Mouse (Mus musculus): ENCODE measurements around the gene Cdc25b. TPM values are rescaled to one million over a fixed set of nuclear protein-coding genes. Genes with fewer than 3 reads are reported as not detected.

Gene Cdc25b
- polyA plus RNA-seq, 1 experiment from 2014 or later, result 51.8 TPM

DNA sequence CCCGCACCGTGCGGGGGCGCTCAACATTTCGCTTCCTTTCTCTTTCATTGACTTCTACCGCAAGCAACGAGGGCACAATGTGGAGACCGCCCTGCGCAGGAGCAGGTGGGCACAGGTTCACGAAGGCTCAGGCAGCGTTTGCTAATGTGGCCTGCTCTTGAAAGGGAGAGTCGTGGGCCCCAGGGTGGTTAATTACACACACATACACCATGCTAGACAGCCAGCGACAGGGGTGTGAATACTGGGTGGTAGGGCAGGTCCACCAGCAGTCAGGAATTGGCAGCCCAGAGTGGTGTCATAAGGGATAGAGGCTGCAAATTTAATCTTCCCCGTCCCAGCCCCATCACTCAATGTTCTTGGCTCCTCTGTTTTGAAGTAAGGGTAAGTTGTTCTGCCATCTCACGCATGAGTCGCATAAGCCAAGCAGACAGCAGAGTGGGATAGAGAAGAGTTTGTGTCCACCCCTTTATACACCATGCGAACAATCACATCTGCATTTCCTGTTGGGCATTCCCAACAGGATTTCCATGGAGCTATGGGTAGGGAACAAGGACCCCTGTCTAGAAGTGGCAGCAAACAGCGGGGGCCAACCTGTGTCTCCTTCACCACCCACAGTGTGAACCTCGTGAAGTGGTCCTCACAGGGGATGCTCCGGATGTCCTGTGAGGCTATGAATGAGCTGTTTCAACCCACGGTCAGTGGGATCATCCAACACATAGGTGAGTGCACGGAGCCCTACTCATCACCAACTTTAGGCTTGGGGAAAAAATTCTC lies 43.6 kb upstream of the Cdc25b start:
- peaks cover 57% of the 10 kb centered on the region for H3K36me3 ChIP-seq (ENCODE audit: control insufficient read depth, insufficient read depth, low read length)
- no peaks in the 10 kb centered on the region; the same call in 1 of the 2 replicates for H3K4me1 ChIP-seq (replicated peaks; ENCODE audit: control insufficient read depth, insufficient read depth, low read length)
- H3K9me3 ChIP-seq (ENCODE audit: control insufficient read depth, low read length), result no peaks in the 10 kb centered on the region
- H3K27ac ChIP-seq (ENCODE audit: low read depth), result no peak overlapping the region
- no peak overlapping the region for H3K4me2 ChIP-seq (ENCODE audit: low read length)
- 70% methylated on average over 22 of the region's 22 CpGs for WGBS
- DNase-seq (ENCODE audit: low spot score) (no peak), ATAC-seq (replicated peaks; ENCODE audit: low FRiP score, low TSS enrichment, low read depth) (no peak)
- H3K27me3 ChIP-seq (replicated peaks; ENCODE audit: control insufficient read depth, insufficient read depth, low read length), result no peaks in the 10 kb centered on the region
- H3K4me3 ChIP-seq (ENCODE audit: low read depth, low read length), result no peak overlapping the region
- H3K9ac ChIP-seq (ENCODE audit: low read length), result no peak overlapping the region

DNA sequence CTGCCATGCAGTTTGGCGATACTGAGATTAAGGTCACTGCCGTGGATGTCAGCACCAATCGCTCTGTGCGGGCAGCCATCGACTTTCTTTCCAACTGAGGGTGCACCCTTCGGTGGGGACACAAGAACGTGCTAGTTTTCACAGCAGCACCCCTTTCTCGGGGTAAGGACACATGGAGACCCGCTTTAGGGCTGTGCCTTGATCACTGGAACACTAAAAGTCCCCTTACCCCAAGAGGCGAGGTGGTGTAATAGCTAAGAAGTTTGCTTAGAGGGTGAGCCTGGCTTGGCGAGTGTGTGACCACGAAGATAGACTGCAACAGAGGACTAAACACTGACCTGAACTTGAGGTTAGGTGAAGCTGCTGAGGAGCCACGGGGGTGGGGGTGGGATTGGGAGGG lies 41.6 kb upstream of the Cdc25b start:
- Histone ChIP-seq H3K27ac (ENCODE audit: low read depth) (no peak overlapping the region), H3K4me1 (replicated peaks; ENCODE audit: control insufficient read depth, insufficient read depth, low read length) (no peaks in the 10 kb centered on the region; the same call in 1 of the 2 replicates), H3K36me3 (ENCODE audit: control insufficient read depth, insufficient read depth, low read length) (peaks cover 69% of the 10 kb centered on the region), H3K9me3 (ENCODE audit: control insufficient read depth, low read length) (no peaks in the 10 kb centered on the region), H3K4me3 (ENCODE audit: low read depth, low read length) (no peak overlapping the region), H3K27me3 (replicated peaks; ENCODE audit: control insufficient read depth, insufficient read depth, low read length) (no peaks in the 10 kb centered on the region), H3K4me2 (ENCODE audit: low read length) (no peak overlapping the region), H3K9ac (ENCODE audit: low read length) (no peak overlapping the region)
- DNase-seq (ENCODE audit: low spot score), result no peak
- 59% methylated on average over 13 of the region's 13 CpGs for WGBS
- ATAC-seq (replicated peaks; ENCODE audit: low FRiP score, low TSS enrichment, low read depth), result no peak

DNA sequence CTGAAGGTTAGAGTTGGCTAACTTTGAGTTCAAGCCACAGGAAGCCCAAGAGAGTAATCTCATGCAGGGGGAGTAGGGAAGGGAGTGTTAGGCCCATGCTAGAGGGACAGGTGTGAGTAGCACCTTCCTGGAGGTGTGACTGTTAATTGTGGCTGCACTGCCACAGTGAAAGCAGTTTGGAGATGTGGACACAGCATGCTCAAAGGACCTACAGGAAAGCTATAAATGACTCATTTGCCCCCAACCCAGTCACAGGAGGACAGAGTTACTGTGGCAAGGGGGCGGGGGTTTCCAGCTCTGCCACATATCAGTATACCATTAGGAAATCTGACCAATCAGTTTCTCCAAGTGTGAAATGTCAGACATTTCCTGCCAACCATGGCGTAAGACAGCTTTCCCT lies 41.2 kb upstream of the Cdc25b start:
- ATAC-seq (replicated peaks; ENCODE audit: low FRiP score, low TSS enrichment, low read depth) (no peak), DNase-seq (ENCODE audit: low spot score) (no peak)
- no peak overlapping the region for H3K27ac ChIP-seq (ENCODE audit: low read depth)
- H3K4me2 ChIP-seq (ENCODE audit: low read length), result no peak overlapping the region
- WGBS, result 89% methylated on average over 2 of the region's 2 CpGs
- H3K9me3 ChIP-seq (ENCODE audit: control insufficient read depth, low read length), result no peaks in the 10 kb centered on the region
- no peaks in the 10 kb centered on the region for H3K27me3 ChIP-seq (replicated peaks; ENCODE audit: control insufficient read depth, insufficient read depth, low read length)
- H3K9ac ChIP-seq (ENCODE audit: low read length), result no peak overlapping the region
- H3K4me1 ChIP-seq (replicated peaks; ENCODE audit: control insufficient read depth, insufficient read depth, low read length), result no peaks in the 10 kb centered on the region; the same call in 1 of the 2 replicates
- H3K4me3 ChIP-seq (ENCODE audit: low read depth, low read length), result no peak overlapping the region
- H3K36me3 ChIP-seq (ENCODE audit: control insufficient read depth, insufficient read depth, low read length), result peaks cover 69% of the 10 kb centered on the region

DNA sequence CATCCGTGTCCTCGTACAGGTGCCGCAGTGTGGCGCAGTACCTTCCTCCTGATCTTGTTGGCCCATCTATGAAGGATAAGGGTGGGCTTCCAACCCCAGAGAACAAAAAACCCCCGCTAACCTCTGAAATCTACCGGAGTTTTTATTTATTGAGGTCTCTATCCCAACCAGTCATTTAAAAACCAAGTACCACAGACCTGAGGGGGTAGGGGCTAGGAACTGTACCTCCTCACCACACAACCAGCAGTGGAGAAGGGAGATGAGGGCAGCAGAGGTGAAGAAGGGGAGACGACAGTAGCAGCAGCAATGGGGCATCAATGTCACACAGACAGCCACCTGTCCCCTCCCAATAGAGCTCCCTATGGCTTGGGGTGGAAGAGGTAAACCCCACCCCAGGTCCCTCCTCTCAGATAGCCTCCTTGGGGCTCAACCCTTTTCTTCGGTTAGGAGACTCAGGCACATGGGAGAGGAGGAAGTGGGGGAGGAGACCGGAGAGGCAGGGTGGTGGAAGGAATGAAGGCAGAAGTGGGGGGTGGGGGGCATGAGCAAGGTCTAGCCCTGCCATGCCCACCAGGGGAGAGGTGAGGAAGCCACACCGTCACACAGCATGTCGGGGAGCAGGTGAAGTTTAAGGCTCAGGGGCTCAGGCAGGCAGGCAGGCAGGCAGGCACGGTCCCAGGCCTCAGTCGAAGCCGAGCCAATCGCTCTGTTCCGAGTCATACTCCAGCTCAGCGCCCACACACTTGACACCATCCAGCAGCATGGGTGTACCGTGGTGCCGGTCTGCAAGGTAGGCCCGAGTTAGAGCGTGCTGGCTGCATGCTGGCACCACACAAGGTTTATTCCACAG lies 40.3 kb upstream of the Cdc25b start:
- H3K4me2 ChIP-seq (ENCODE audit: low read length), result no peak overlapping the region
- H3K4me1 ChIP-seq (replicated peaks; ENCODE audit: control insufficient read depth, insufficient read depth, low read length), result no peaks in the 10 kb centered on the region; the same call in 1 of the 2 replicates
- H3K9ac ChIP-seq (ENCODE audit: low read length), result no peak overlapping the region
- no peaks in the 10 kb centered on the region for H3K27me3 ChIP-seq (replicated peaks; ENCODE audit: control insufficient read depth, insufficient read depth, low read length)
- ATAC-seq (replicated peaks; ENCODE audit: low FRiP score, low TSS enrichment, low read depth), result no peak
- no peak overlapping the region for H3K27ac ChIP-seq (ENCODE audit: low read depth)
- no peak overlapping the region for H3K4me3 ChIP-seq (ENCODE audit: low read depth, low read length)
- no peaks in the 10 kb centered on the region for H3K9me3 ChIP-seq (ENCODE audit: control insufficient read depth, low read length)
- peaks cover 69% of the 10 kb centered on the region for H3K36me3 ChIP-seq (ENCODE audit: control insufficient read depth, insufficient read depth, low read length)
- DNase-seq (ENCODE audit: low spot score), result no peak
- 84% methylated on average over 21 of the region's 21 CpGs for WGBS

DNA sequence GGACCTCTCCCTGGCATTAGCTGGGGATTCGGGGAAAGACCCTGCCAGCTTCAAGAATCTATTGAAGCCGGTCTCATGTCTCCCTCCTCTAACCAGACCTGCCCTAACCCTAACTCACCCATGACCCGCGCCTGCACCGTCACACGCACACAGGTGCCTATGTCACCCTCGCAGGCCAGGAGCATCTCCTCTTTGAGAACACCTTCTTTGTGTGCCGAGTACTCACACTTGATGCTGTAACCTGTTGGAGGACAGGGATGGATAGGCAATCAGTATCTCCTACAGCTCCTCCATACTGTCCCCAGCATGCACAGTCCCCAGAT lies 39.7 kb upstream of the Cdc25b start:
- no peak for DNase-seq (ENCODE audit: low spot score)
- Histone ChIP-seq H3K9ac (ENCODE audit: low read length) (no peak overlapping the region), H3K4me2 (ENCODE audit: low read length) (no peak overlapping the region), H3K27me3 (replicated peaks; ENCODE audit: control insufficient read depth, insufficient read depth, low read length) (no peaks in the 10 kb centered on the region), H3K4me1 (replicated peaks; ENCODE audit: control insufficient read depth, insufficient read depth, low read length) (no peaks in the 10 kb centered on the region; the same call in 1 of the 2 replicates), H3K36me3 (ENCODE audit: control insufficient read depth, insufficient read depth, low read length) (peaks cover 73% of the 10 kb centered on the region), H3K9me3 (ENCODE audit: control insufficient read depth, low read length) (no peaks in the 10 kb centered on the region), H3K27ac (ENCODE audit: low read depth) (no peak overlapping the region), H3K4me3 (ENCODE audit: low read depth, low read length) (no peak overlapping the region)
- 94% methylated on average over 8 of the region's 8 CpGs for WGBS
- no peak for ATAC-seq (replicated peaks; ENCODE audit: low FRiP score, low TSS enrichment, low read depth)

DNA sequence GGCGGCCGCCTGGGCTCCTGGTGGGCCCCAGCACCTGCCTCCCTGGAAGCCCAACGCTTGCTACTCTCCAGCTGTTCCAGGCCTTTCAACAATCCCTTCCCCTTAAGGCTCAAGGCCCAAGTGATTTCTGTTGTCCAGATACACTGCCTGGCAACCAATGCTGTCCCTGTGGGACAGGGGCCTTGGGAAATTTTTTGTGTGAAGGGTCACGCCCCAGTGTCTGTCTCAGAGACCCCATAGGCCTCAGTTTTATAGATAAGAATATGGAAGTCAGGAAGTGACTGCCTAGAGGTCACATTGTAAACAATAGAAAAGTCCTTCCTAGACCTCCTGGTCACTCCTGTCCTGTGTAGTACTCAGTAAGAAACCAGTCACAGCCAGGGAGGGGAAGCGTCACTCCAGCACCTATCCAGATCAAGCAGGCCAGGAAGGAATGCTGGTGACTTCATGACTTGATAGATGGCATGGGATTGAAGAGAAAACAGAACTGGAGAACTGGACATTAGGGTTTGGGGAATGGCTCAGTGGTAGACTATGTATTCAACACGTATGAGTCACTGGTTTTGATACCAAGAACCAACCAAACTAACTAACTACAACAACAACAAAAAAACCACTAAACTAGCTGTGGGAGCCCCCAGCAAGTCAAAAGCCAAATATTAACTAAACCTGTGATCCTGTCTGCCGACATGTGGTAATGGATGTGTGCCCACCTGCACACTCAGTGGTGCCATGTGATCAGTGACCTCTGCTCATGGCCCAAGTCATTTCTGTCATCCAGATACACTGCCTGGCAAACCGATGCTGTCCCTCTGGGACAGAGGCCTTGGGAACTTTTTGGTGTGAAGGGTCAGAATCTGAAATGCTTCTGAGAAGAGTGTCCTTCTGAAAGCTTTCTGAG lies 38.1 kb upstream of the Cdc25b start:
- H3K36me3 ChIP-seq (ENCODE audit: control insufficient read depth, insufficient read depth, low read length), result peaks cover 77% of the 10 kb centered on the region
- H3K4me2 ChIP-seq (ENCODE audit: low read length), result no peak overlapping the region
- WGBS, result 84% methylated on average over 8 of the region's 8 CpGs

DNA sequence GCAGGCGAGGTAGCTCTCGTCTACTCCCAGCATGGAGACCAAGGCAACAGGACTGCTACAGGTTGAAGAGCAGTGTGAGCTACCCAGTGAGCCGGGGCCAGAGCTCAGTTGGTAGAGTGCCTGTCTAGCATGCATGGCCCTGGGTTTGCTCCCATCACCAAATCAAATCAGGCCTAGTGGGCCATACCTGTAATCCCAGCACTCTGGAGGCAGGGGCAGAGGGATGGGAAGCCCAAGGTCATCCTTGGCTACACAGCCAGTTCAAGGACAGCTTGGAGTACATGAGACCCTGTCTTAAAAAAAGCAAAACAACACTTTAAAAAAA lies 37.5 kb upstream of the Cdc25b start:
- ATAC-seq (replicated peaks; ENCODE audit: low FRiP score, low TSS enrichment, low read depth), result no peak
- H3K27ac ChIP-seq (ENCODE audit: low read depth), result no peak overlapping the region
- no peak for DNase-seq (ENCODE audit: low spot score)
- no peak overlapping the region for H3K9ac ChIP-seq (ENCODE audit: low read length)
- WGBS, result 94% methylated on average over 3 of the region's 3 CpGs
- H3K27me3 ChIP-seq (replicated peaks; ENCODE audit: control insufficient read depth, insufficient read depth, low read length), result no peaks in the 10 kb centered on the region
- no peaks in the 10 kb centered on the region for H3K9me3 ChIP-seq (ENCODE audit: control insufficient read depth, low read length)
- H3K36me3 ChIP-seq (ENCODE audit: control insufficient read depth, insufficient read depth, low read length), result peaks cover 75% of the 10 kb centered on the region
- H3K4me1 ChIP-seq (replicated peaks; ENCODE audit: control insufficient read depth, insufficient read depth, low read length), result no peaks in the 10 kb centered on the region
- H3K4me3 ChIP-seq (ENCODE audit: low read depth, low read length), result no peak overlapping the region
- no peak overlapping the region for H3K4me2 ChIP-seq (ENCODE audit: low read length)

More for the DNA sequence above, 38.1 kb upstream of the Cdc25b start:
- no peak for ATAC-seq (replicated peaks; ENCODE audit: low FRiP score, low TSS enrichment, low read depth)
- Histone ChIP-seq H3K9ac (ENCODE audit: low read length) (no peak overlapping the region), H3K9me3 (ENCODE audit: control insufficient read depth, low read length) (no peaks in the 10 kb centered on the region), H3K4me3 (ENCODE audit: low read depth, low read length) (no peak overlapping the region), H3K27me3 (replicated peaks; ENCODE audit: control insufficient read depth, insufficient read depth, low read length) (no peaks in the 10 kb centered on the region), H3K27ac (ENCODE audit: low read depth) (no peak overlapping the region), H3K4me1 (replicated peaks; ENCODE audit: control insufficient read depth, insufficient read depth, low read length) (no peaks in the 10 kb centered on the region)
- DNase-seq (ENCODE audit: low spot score), result no peak

DNA sequence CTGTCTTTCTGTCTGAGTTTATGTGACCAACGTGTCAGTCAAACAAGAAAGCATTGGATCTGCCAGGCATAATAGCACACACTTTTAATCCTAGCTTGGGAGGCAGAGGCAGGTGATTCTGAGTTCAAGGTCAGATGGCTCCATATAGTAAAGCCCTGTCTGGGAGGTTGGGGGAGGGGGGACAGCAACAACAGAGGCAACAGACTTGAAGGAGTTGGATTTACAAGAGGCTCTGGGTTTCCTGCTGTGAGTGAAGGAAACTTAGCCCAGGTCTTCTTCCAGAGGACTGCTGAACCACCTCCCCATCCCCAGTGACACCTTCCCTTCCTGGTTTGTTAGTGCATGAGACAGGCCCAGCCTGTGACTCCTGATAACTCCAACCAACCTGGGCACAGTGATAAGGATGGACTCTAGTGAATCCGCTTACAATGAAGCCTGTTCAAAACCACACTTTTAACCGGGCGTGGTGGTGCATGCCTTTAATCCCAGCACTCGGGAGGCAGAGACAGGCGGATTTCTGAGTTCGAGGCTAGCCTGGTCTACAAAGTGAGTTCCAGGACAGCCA lies 34.5 kb upstream of the Cdc25b start:
- ATAC-seq (replicated peaks; ENCODE audit: low FRiP score, low TSS enrichment, low read depth), result no peak
- no peak overlapping the region for H3K9ac ChIP-seq (ENCODE audit: low read length)
- H3K36me3 ChIP-seq (ENCODE audit: control insufficient read depth, insufficient read depth, low read length), result peaks cover 50% of the 10 kb centered on the region
- no peak overlapping the region for H3K27ac ChIP-seq (ENCODE audit: low read depth)
- H3K4me2 ChIP-seq (ENCODE audit: low read length), result no peak overlapping the region
- no peaks in the 10 kb centered on the region for H3K4me1 ChIP-seq (replicated peaks; ENCODE audit: control insufficient read depth, insufficient read depth, low read length)
- no peaks in the 10 kb centered on the region for H3K27me3 ChIP-seq (replicated peaks; ENCODE audit: control insufficient read depth, insufficient read depth, low read length)
- no peak for DNase-seq (ENCODE audit: low spot score)
- H3K4me3 ChIP-seq (ENCODE audit: low read depth, low read length), result no peak overlapping the region
- H3K9me3 ChIP-seq (ENCODE audit: control insufficient read depth, low read length), result no peaks in the 10 kb centered on the region
- WGBS, result 90% methylated on average over 7 of the region's 7 CpGs

Measured in intestine, embryonic 14.5 days (tissue).